Mouse (Mus musculus): Measurements from ENCODE around the gene Lamc3. TPM values are rescaled to one million over a fixed set of nuclear protein-coding genes. Genes with fewer than 3 reads are reported as not detected.

Lamc3 gene
- polyA plus RNA-seq, 1 experiment = not detected

DNA sequence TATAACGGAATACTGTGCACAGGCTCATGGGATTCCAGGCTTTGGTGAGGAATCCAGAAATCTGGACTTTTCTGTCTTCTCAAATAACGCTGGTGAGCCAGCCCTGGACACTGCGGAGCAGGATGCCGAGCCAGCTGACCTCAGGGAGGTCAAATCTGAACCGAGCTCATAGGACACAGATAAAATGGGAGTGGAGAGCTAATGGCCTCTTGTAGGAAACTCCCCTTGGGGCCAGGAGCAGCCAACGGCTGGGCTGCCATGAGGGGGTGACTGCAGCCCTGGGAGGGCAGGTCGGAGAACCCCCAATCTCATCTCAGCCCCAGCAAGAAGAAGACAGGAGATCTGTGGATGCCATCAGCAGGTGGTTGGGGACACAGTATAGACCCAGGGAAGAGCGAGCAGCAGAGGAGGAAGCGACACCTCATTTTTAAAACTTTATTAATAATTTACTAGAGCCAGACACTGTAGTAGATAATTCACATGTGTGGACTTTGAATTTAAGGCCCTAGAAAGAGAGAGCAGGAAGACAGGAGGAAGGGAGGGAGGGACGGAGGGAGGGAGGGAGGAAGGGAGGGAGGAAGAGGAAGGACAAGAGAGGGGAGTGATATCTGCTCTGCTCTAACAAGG lies 18.4 kb upstream of the Lamc3 start:
- no peaks in the 10 kb centered on the region for H3K4me1 ChIP-seq (ENCODE audit: control insufficient read depth)
- no peaks in the 10 kb centered on the region for H3K36me3 ChIP-seq (ENCODE audit: control insufficient read depth)
- H3K27me3 ChIP-seq (ENCODE audit: control insufficient read depth) = peaks cover 6% of the 10 kb centered on the region
- TF ChIP-seq GATA1 (IDR thresholded peaks at IDR 0.05; ENCODE audit: low read length) (no peak), TAL1 (IDR thresholded peaks at IDR 0.05; ENCODE audit: low read length) (no peak)
- no peak overlapping the region for H3K4me3 ChIP-seq (replicated peaks)
- H3K9me3 ChIP-seq (ENCODE audit: control insufficient read depth, low read length) = peaks cover 5% of the 10 kb centered on the region; the same call in 1 of the 2 replicates

DNA sequence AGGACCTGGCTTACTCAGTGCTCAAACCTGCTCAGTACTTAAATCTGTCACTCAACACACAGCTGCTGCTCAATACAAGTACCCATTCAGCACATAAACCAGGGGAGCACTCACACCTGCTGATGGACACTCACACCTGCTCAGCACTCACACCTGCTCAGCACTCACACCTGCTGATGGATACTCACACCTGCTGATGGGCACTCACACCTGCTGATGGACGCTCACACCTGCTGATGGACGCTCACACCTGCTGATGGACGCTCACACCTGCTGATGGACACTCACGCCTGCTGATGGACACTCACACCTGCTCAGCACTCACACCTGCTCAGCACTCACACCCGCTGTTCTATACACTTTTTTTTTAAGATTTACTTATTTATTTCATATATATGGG lies 17.4 kb upstream of the Lamc3 start:
- Histone ChIP-seq H3K36me3 (ENCODE audit: control insufficient read depth) (no peaks in the 10 kb centered on the region), H3K27me3 (ENCODE audit: control insufficient read depth) (peaks cover 16% of the 10 kb centered on the region), H3K4me3 (replicated peaks) (no peak overlapping the region), H3K9me3 (ENCODE audit: control insufficient read depth, low read length) (peaks cover 5% of the 10 kb centered on the region; the same call in 1 of the 2 replicates), H3K4me1 (ENCODE audit: control insufficient read depth) (no peaks in the 10 kb centered on the region)
- no peak for TF ChIP-seq TAL1 (IDR thresholded peaks at IDR 0.05; ENCODE audit: low read length)
- TF ChIP-seq GATA1 (IDR thresholded peaks at IDR 0.05; ENCODE audit: low read length) = no peak

DNA sequence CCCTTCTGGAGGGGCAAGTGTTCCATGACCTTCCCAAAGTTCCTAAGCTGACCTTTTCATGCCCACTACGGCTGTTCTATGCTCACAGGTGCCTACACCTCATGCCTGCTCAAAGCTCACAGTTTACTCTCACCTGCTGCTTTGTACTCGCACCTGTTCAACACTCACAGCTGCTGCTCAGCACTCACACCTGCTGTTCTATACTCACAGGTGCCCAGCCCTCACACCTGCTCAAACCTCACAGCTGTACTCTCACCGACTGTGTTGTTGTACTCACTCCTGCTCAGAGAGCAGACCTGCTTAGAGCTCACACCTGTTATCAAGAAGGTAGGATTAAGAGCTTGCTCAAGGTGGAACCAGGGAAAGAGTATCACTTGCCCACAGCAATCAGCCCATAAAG lies 16.4 kb upstream of the Lamc3 start:
- peaks cover 5% of the 10 kb centered on the region; the same call in 1 of the 2 replicates for H3K9me3 ChIP-seq (ENCODE audit: control insufficient read depth, low read length)
- peaks cover 24% of the 10 kb centered on the region for H3K27me3 ChIP-seq (ENCODE audit: control insufficient read depth)
- H3K4me1 ChIP-seq (ENCODE audit: control insufficient read depth) = no peaks in the 10 kb centered on the region
- H3K4me3 ChIP-seq (replicated peaks) = no peak overlapping the region
- H3K36me3 ChIP-seq (ENCODE audit: control insufficient read depth) = no peaks in the 10 kb centered on the region
- TF ChIP-seq GATA1 (IDR thresholded peaks at IDR 0.05; ENCODE audit: low read length) (no peak), TAL1 (IDR thresholded peaks at IDR 0.05; ENCODE audit: low read length) (no peak)

DNA sequence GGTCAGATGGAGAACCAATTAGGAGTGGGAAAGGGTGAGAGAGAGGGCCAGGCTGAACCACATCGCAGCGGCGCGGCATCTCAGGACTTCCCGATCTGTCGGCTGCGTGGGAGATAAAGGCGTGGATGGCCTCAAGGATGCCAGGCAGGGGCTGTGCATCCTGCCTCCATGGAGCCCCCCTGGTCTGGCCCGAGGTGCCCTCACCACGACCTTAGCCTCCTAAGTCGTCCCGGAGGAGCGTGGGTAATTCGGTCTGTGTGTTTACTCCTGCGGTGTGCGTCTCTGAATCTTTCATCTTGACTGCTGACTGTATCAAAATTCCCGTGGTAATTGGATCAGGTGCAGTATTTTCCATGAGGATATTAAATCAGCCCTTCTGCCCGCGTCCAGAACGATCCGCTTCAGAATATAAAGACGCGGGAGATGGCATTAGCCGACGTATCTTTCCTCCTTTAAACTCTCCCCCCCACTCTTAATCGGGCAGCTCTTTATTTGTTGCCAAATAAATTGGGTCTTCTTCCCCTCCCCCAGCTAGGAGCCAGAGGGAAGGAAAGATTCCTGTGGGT lies 12.7 kb upstream of the Lamc3 start:
- H3K36me3 ChIP-seq (ENCODE audit: control insufficient read depth) = no peaks in the 10 kb centered on the region

DNA sequence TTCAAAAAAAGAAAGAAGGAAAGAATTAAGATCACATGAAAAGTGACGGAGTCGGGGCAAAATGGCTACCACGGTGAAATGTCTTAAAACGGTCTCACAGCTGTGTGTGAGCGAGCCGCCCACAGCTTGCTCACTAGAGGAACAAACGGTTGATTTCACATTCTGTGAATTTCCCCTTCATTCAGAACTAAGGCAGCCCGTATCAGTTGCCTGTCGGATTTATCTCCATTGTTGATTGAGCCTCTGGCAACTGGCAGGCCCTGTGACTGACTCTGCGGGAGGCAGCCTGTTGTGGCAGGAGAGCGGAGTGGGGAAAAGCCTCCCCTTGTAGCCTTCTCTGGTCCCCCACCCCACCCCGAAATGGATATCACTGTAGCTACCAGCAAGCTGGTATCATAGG lies 10.6 kb upstream of the Lamc3 start:
- Histone ChIP-seq H3K4me1 (ENCODE audit: control insufficient read depth) (no peaks in the 10 kb centered on the region), H3K36me3 (ENCODE audit: control insufficient read depth) (no peaks in the 10 kb centered on the region), H3K27me3 (ENCODE audit: control insufficient read depth) (peaks cover 56% of the 10 kb centered on the region), H3K4me3 (replicated peaks) (no peak overlapping the region), H3K9me3 (ENCODE audit: control insufficient read depth, low read length) (peaks cover 5% of the 10 kb centered on the region; the same call in 1 of the 2 replicates)
- TF ChIP-seq GATA1 (IDR thresholded peaks at IDR 0.05; ENCODE audit: low read length) (no peak), TAL1 (IDR thresholded peaks at IDR 0.05; ENCODE audit: low read length) (no peak)

More for the DNA sequence above, 12.7 kb upstream of the Lamc3 start:
- no peaks in the 10 kb centered on the region for H3K4me1 ChIP-seq (ENCODE audit: control insufficient read depth)
- no peak overlapping the region for H3K4me3 ChIP-seq (replicated peaks)
- TF ChIP-seq TAL1 (IDR thresholded peaks at IDR 0.05; ENCODE audit: low read length) (no peak), GATA1 (IDR thresholded peaks at IDR 0.05; ENCODE audit: low read length) (no peak)
- H3K27me3 ChIP-seq (ENCODE audit: control insufficient read depth) = peaks cover 44% of the 10 kb centered on the region
- H3K9me3 ChIP-seq (ENCODE audit: control insufficient read depth, low read length) = peaks cover 5% of the 10 kb centered on the region; the same call in 1 of the 2 replicates

DNA sequence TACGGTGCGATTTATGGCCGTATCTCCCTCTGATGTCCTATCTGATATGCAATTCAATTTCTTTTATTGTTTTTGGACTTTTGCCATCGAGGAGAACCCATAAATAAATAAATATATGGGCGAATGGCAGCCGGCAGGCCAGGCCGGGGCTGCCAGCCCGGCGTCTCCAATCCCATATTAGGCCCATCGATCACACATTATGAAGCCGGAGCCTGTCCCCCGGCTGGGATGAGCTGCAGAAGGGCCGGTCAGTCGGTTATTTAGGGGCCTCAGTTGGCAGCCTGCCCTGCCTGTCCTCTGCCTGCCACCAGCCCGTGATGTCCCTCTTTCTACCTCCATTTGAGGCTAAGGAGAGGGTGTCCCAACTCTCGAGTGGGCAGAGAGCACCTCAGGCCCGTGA lies 8.5 kb upstream of the Lamc3 start:
- TF ChIP-seq GATA1 (IDR thresholded peaks at IDR 0.05; ENCODE audit: low read length) (no peak), TAL1 (IDR thresholded peaks at IDR 0.05; ENCODE audit: low read length) (no peak)
- H3K36me3 ChIP-seq (ENCODE audit: control insufficient read depth) = no peaks in the 10 kb centered on the region
- H3K4me3 ChIP-seq (replicated peaks) = no peak overlapping the region
- no peaks in the 10 kb centered on the region for H3K4me1 ChIP-seq (ENCODE audit: control insufficient read depth)
- no peaks in the 10 kb centered on the region for H3K9me3 ChIP-seq (ENCODE audit: control insufficient read depth, low read length)
- peaks cover 71% of the 10 kb centered on the region for H3K27me3 ChIP-seq (ENCODE audit: control insufficient read depth)

DNA sequence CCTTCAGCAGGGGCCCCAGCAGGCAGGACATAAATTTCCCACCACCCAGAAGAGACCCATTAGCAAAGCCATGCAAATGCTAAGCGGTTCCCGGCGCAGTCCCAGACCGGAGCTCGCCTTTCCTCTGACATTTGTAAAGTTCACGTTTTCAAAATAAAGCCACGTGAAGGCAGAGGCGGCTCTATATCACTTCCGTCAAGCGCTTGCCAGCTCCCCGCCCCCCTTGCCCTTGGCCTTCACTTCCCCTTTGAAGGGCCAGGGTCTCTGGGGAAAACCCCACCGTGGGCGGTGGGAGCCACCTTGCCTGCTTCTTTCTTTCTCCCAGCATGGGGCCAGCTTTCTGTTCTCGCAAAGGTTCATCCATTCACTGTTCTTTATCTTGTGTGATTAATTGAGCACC lies 6.2 kb upstream of the Lamc3 start:
- Histone ChIP-seq H3K4me3 (replicated peaks) (no peak overlapping the region), H3K4me1 (ENCODE audit: control insufficient read depth) (no peaks in the 10 kb centered on the region), H3K9me3 (ENCODE audit: control insufficient read depth, low read length) (no peaks in the 10 kb centered on the region), H3K36me3 (ENCODE audit: control insufficient read depth) (no peaks in the 10 kb centered on the region), H3K27me3 (ENCODE audit: control insufficient read depth) (peaks cover 58% of the 10 kb centered on the region)
- TF ChIP-seq TAL1 (IDR thresholded peaks at IDR 0.05; ENCODE audit: low read length) = no peak
- no peak for TF ChIP-seq GATA1 (IDR thresholded peaks at IDR 0.05; ENCODE audit: low read length)

DNA sequence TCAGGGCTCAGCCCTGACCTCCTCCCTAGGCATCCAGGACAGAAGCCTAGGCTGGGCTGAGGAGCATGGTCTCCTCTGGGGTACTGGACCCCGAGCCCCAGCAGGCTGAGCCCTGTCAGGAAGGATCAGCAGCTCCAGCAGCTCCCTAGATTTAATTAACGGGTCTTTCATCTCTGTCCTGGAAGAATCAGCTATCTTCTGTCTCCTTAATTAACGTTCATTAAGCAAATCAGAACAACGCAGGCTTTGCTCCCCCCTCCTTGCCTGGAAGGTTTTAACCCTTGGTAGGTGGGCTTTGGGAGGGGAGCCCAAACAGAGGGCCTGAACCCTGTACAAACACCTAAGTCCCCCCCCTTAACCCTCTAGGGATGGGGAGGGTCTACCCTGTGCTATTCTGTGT lies 4.0 kb upstream of the Lamc3 start:
- TF ChIP-seq TAL1 (IDR thresholded peaks at IDR 0.05; ENCODE audit: low read length) (no peak), GATA1 (IDR thresholded peaks at IDR 0.05; ENCODE audit: low read length) (no peak)
- Histone ChIP-seq H3K9me3 (ENCODE audit: control insufficient read depth, low read length) (no peaks in the 10 kb centered on the region), H3K4me3 (replicated peaks) (no peak overlapping the region), H3K36me3 (ENCODE audit: control insufficient read depth) (no peaks in the 10 kb centered on the region), H3K27me3 (ENCODE audit: control insufficient read depth) (peaks cover 63% of the 10 kb centered on the region), H3K4me1 (ENCODE audit: control insufficient read depth) (peaks cover 2% of the 10 kb centered on the region)

DNA sequence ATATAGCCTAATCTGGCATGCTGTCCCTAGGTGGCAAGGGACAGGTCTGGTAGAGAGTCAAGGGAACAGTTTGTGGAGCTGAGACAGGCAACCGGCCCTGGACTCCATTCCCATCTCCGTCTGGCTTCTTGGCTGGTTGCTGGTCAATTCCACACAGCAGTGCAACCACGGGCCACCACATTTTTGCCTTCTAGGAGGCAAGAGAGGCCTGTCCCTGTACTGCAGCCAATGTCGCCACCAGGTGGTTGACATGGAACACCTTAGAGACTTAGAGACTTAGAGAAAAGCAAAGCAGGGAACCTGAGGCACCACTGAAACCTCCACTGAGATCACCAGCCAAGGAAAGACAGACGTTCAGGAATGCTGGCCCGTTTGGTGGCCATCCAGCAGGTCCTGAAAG lies 2.3 kb upstream of the Lamc3 start:
- Histone ChIP-seq H3K36me3 (ENCODE audit: control insufficient read depth) (no peaks in the 10 kb centered on the region), H3K27me3 (ENCODE audit: control insufficient read depth) (peaks cover 64% of the 10 kb centered on the region), H3K4me1 (ENCODE audit: control insufficient read depth) (peaks cover 2% of the 10 kb centered on the region), H3K4me3 (replicated peaks) (no peak overlapping the region), H3K9me3 (ENCODE audit: control insufficient read depth, low read length) (no peaks in the 10 kb centered on the region)
- no peak for TF ChIP-seq TAL1 (IDR thresholded peaks at IDR 0.05; ENCODE audit: low read length)
- no peak for TF ChIP-seq GATA1 (IDR thresholded peaks at IDR 0.05; ENCODE audit: low read length)

Data from erythroblast, embryonic 14.5 days (primary cell).